Mouse (Mus musculus) forebrain, embryonic 14.5 days (tissue): ENCODE data around the gene Usp30. TPM values are rescaled to one million over a fixed set of nuclear protein-coding genes. Genes with fewer than 3 reads are reported as not detected.

ENCODE experiments used
- ATAC-seq: fragments of 200-750 bp; cut with Nextera tagmentation; 2 replicates; pipeline ENCODE4 v1.8.0; 2017; ENCODE audit warnings: mild to moderate bottlenecking, moderate library complexity
- DNase-seq: peaks from one replicate; pipeline ENCODE4 v3.0.0-alpha.2; 2015; ENCODE audit warnings: low spot score
- H3K27ac ChIP-seq: fragments of 300-500 bp; sonication (generic); 2 replicates; pipeline ENCODE4 v1.5.1; 2014; ENCODE audit warnings: low read depth, mild to moderate bottlenecking, control low read depth, low read length, moderate library complexity
- H3K27me3 ChIP-seq: fragments of 300-500 bp; sonication (generic); replicated peaks from 2 replicates; pipeline ENCODE4 v1.6.1; 2014; ENCODE audit warnings: low read length, control low read depth, mixed read lengths; ENCODE audit not compliant: control insufficient read depth, insufficient read depth
- H3K36me3 ChIP-seq: fragments of 300-500 bp; sonication (generic); 2 replicates; pipeline ENCODE4 v1.6.1; 2014; ENCODE audit warnings: low read length, control low read depth; ENCODE audit not compliant: control insufficient read depth, insufficient read depth
- H3K4me1 ChIP-seq: fragments of 300-500 bp; sonication (generic); 2 replicates; pipeline ENCODE4 v1.6.1; 2014; ENCODE audit warnings: antibody characterized with exemption, low read length, control low read depth; ENCODE audit not compliant: control insufficient read depth, insufficient read depth
- H3K4me2 ChIP-seq: fragments of 300-500 bp; sonication (generic); 2 replicates; pipeline ENCODE4 v1.6.1; 2014; ENCODE audit warnings: mild to moderate bottlenecking, control low read depth, low read length
- H3K4me3 ChIP-seq: fragments of 300-500 bp; sonication (generic); 2 replicates; pipeline ENCODE4 v1.5.1; 2014; ENCODE audit warnings: low read depth, low read length, control low read depth
- H3K9ac ChIP-seq: fragments of 300-500 bp; sonication (generic); 2 replicates; pipeline ENCODE4 v1.6.1; 2014; ENCODE audit warnings: mild to moderate bottlenecking, low read length, control low read depth, moderate library complexity
- H3K9me3 ChIP-seq: fragments of 300-500 bp; sonication (generic); replicated peaks from 2 replicates; pipeline ENCODE4 v1.6.1; 2016; ENCODE audit warnings: low read length, control low read depth, mixed read lengths; ENCODE audit not compliant: control insufficient read depth
- WGBS: fragments of 180-500 bp; shearing (Covaris S2); extraction: QIAGEN DNeasy Blood & Tissue Kit; methylation state at CpG from one replicate; pipeline ENCODE4 v1.1.7; 2014; 5-methylcytosine and 5-hydroxymethylcytosine counted together
- polyA plus RNA-seq: library from polyadenylated mRNA; unstranded; fragments of >200 nt; fragmentation: Nextera tagmentation; extraction: Ambion mirVana; gene quantifications from 2 replicates; pipeline ENCODE4 v1.2.1, GENCODE M21; 2014

Usp30 gene
- polyA plus RNA-seq, 1 experiment from 2014 or later, result 13.9 TPM

DNA sequence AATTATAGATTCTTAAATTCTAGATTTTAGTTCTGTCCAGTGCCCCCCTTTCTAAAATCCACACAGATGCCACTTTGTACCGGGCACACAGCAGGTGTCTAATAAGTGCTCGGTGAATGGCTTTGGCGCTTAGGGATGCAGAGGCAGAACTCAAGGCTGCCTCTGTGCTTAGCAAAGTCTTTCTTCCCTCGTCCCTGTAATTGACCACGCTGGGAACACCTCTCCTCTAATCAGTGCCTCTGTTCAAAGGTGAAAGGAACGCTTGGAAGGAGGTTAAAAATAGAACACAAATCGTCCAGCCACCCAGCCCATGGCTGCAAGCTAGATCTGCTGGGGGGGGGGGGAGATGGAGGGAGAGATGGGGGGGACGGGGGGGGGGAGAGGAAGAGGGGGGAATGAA is 24.8 kb upstream of the Usp30 start:
- Histone ChIP-seq H3K4me2 (no peak overlapping the region), H3K27me3 (no peaks in the 10 kb centered on the region), H3K36me3 (peaks cover 30% of the 10 kb centered on the region), H3K9ac (no peak overlapping the region), H3K9me3 (no peaks in the 10 kb centered on the region), H3K4me3 (no peak overlapping the region), H3K4me1 (no peaks in the 10 kb centered on the region), H3K27ac (no peak overlapping the region)
- ATAC-seq (no peak), DNase-seq (no peak)
- WGBS, result 5% methylated on average over 8 of the region's 8 CpGs

DNA sequence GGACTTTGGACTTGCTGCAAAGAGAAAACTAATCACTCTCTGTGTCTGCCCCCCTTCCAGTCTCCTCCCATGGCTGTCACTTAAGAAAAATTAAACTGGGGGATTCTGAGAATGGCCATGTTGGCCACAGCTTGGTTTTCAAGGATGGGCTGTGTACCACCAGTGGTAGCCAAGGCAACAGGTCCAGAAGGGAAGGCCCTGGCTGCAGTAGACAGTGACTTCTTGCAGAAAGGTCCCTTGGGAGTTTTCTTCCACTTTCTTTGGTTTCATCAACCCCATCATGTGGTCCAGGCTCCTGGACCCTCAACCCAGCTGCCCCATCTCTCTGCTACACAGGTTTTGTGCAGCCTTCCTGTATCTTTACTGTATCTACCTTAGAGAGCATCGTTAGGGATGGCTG is 24.4 kb upstream of the Usp30 start:
- Histone ChIP-seq H3K27ac (no peak overlapping the region), H3K4me3 (no peak overlapping the region), H3K9ac (no peak overlapping the region), H3K4me2 (no peak overlapping the region), H3K9me3 (no peaks in the 10 kb centered on the region), H3K4me1 (no peaks in the 10 kb centered on the region), H3K27me3 (no peaks in the 10 kb centered on the region), H3K36me3 (peaks cover 30% of the 10 kb centered on the region)
- DNase-seq (no peak), ATAC-seq (no peak)
- 54% methylated on average over 1 of the region's 1 CpGs for WGBS

DNA sequence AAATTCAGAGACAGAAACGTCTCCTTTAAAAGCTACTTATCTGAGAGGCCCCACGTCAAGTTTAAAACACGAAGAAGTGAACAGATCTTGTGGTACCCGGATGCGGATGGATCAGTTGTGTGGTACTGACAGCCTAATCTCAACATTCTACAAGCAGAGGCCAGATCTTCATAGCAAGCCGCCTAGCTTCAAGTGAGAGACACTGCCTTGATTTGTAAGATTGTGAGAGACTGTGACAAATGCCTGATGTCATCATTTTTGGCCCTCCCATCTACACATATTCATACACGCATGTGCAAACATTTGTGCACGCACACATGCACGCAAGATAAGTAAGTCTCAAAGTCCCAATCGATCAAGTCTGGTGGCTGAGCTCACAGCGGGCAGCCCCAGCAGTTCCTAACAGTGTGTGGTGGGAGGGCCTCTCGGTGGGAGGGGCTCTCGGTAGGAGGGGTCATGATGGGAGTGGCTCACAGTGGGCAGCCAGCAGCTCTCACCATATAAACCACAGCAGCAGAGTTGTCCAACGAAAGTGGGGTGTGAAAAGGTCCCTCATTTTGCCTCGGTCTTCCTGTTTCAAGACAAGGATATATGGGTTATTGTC is 23.8 kb upstream of the Usp30 start:
- H3K36me3 ChIP-seq, result peaks cover 30% of the 10 kb centered on the region
- H3K9me3 ChIP-seq, result no peaks in the 10 kb centered on the region
- H3K9ac ChIP-seq, result no peak overlapping the region
- WGBS, result 15% methylated on average over 15 of the region's 15 CpGs
- H3K4me2 ChIP-seq, result no peak overlapping the region
- DNase-seq (no peak), ATAC-seq (no peak)
- no peaks in the 10 kb centered on the region for H3K27me3 ChIP-seq
- H3K4me3 ChIP-seq, result no peak overlapping the region
- H3K27ac ChIP-seq, result no peak overlapping the region
- H3K4me1 ChIP-seq, result no peaks in the 10 kb centered on the region

DNA sequence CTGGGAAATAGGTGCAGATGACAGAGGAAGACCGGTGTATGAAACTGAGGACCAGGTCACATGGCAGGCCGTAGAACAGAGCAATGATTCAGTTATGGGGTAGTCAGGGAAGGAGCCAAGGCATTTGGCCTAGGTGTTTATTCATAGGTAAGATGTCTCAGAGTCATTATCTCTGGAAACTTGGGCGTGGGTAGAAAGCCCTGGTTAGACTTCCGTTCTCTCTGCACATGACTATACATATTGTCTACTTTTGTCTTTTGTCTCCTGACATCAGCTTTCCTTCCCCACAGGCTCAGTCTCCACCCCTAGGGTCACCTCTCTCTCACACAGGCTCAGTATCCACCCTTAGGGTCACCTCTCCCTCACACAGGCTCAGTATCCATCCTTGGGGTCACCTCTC is 21.5 kb upstream of the Usp30 start:
- H3K27ac ChIP-seq, result no peak overlapping the region
- ATAC-seq, result no peak

DNA sequence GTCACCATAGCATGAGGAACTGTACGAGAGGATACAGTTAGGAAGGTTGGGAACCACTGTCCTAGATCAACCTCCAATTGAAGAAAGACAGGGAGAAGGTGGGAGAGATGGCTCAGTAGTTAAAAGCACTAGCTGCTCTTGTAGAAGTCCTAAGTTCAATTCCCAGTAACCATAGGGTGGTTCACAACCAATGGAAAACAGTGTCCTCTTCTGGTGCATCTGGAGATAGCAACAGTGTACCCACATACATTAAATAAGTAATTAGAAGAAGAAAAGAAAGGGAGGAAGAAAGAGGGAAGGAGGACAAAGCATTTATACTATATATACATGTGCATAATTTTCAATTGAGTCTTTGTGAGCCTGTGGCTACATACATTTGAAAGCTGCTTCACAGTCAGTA is 20.1 kb upstream of the Usp30 start:
- Histone ChIP-seq H3K36me3 (peaks cover 18% of the 10 kb centered on the region), H3K4me2 (no peak overlapping the region), H3K9ac (no peak overlapping the region), H3K4me1 (no peaks in the 10 kb centered on the region), H3K9me3 (no peaks in the 10 kb centered on the region), H3K27me3 (no peaks in the 10 kb centered on the region), H3K4me3 (no peak overlapping the region), H3K27ac (no peak overlapping the region)
- 82% methylated on average over 1 of the region's 1 CpGs for WGBS
- DNase-seq (no peak), ATAC-seq (no peak)

More for the DNA sequence above, 21.5 kb upstream of the Usp30 start:
- Histone ChIP-seq H3K4me3 (no peak overlapping the region), H3K9ac (no peak overlapping the region), H3K9me3 (no peaks in the 10 kb centered on the region), H3K4me1 (no peaks in the 10 kb centered on the region), H3K27me3 (no peaks in the 10 kb centered on the region), H3K36me3 (peaks cover 18% of the 10 kb centered on the region), H3K4me2 (no peak overlapping the region)
- no peak for DNase-seq
- WGBS, result 86% methylated on average over 4 of the region's 4 CpGs

DNA sequence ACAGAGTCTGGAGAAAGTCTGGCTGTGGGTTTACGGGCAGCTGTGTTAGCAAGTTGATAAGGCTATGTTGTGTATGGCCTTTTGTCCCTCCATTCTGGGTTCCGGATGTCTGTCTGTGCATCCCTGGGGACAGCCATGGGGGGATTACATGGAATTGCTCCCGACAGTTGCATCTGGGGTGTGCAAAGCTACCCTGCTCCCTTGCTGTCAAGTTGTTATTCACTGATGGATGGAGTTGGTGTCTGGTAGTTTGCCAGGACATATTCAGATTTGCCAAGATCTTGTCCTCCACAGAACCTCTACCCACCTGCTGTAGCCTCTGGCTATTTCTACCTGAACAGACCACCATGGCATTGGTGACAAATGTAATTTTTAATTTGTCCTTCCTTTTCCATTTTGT is 19.1 kb upstream of the Usp30 start:
- Histone ChIP-seq H3K9me3 (no peaks in the 10 kb centered on the region), H3K4me1 (no peaks in the 10 kb centered on the region), H3K9ac (no peak overlapping the region), H3K27me3 (no peaks in the 10 kb centered on the region), H3K36me3 (peaks cover 18% of the 10 kb centered on the region), H3K4me2 (no peak overlapping the region), H3K27ac (no peak overlapping the region), H3K4me3 (no peak overlapping the region)
- ATAC-seq (no peak), DNase-seq (no peak)
- WGBS, result 81% methylated on average over 3 of the region's 3 CpGs

DNA sequence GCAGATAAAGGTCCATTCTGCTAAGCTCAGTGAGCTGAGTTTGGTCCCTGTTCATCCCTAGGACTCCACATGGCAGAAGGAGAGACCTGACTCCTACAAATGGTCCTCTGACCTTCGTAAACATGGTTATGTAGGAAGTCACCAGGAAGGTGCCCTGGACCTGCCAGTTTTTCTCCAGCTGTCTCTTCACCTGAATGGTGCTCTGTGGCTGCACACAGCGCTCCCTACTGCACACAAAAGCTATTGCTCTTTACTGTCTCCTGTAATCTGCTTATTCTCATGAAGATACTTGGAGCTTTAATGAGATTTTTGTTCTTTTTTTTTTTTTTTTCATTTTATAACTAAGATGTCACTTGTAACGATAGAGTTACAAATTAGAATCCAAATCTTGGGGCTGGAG is 18.7 kb upstream of the Usp30 start:
- H3K9me3 ChIP-seq, result no peaks in the 10 kb centered on the region
- 45% methylated on average over 3 of the region's 3 CpGs for WGBS
- DNase-seq (no peak), ATAC-seq (no peak)
- H3K4me1 ChIP-seq, result no peaks in the 10 kb centered on the region
- H3K27me3 ChIP-seq, result no peaks in the 10 kb centered on the region
- no peak overlapping the region for H3K27ac ChIP-seq
- H3K9ac ChIP-seq, result no peak overlapping the region
- H3K36me3 ChIP-seq, result peaks cover 18% of the 10 kb centered on the region
- H3K4me2 ChIP-seq, result no peak overlapping the region
- no peak overlapping the region for H3K4me3 ChIP-seq

DNA sequence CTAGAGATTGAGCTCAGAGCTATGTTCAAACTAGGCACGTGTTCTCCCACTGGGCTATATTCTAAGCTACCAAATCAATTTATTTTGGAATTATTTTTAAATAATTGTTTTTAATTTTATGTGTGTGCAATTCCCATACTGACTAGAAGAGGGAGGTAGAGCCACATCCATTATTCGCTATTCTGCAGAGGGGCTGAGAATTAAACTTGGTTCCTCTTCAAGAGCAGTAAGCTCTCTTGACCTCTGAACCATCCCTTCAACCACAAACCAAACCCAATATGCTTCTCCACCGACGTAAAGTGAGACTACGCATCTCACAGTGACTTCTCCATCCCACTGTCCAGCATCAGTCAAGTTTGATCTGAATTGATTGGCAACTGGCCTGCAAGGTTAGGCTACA is 18.1 kb upstream of the Usp30 start:
- DNase-seq, result no peak

DNA sequence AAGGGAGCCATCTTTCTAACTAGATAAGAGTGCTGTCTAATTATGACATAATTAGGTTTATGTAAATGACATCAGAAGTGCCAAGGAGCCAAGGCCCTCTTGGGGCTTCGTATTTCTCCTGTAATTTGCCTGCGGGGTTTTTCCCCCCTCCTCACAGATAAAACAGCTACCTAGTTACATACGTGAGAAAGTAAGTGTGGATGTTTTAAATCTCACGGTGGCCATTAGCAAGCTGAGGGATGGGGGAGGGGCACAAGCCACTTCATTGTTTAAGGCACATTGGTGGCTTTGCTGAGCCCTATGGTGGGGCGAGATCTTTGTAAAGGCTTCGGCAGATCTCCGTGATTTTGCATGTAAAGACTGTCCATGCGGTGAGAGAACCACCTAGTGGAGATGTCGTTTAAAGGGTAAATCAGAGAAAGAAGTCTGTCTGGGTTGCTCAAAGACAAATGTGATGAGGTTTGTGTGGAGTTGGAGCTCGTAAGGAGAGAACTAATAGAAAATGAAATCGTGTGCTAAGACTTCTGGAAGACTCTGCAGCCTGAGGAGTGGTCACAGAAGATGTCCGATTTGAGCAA is 16.4 kb upstream of the Usp30 start:
- H3K9ac ChIP-seq, result no peak overlapping the region
- no peak overlapping the region for H3K27ac ChIP-seq
- ATAC-seq (no peak), DNase-seq (no peak)
- H3K4me1 ChIP-seq, result no peaks in the 10 kb centered on the region
- H3K27me3 ChIP-seq, result no peaks in the 10 kb centered on the region
- H3K36me3 ChIP-seq, result peaks cover 16% of the 10 kb centered on the region; the same call in 1 of the 2 replicates
- no peak overlapping the region for H3K4me3 ChIP-seq
- no peaks in the 10 kb centered on the region for H3K9me3 ChIP-seq
- WGBS, result 49% methylated on average over 12 of the region's 12 CpGs
- no peak overlapping the region for H3K4me2 ChIP-seq

More for the DNA sequence above, 18.1 kb upstream of the Usp30 start:
- no peaks in the 10 kb centered on the region for H3K4me1 ChIP-seq
- no peak for ATAC-seq
- no peaks in the 10 kb centered on the region for H3K27me3 ChIP-seq
- H3K27ac ChIP-seq, result no peak overlapping the region
- H3K4me3 ChIP-seq, result no peak overlapping the region
- no peak overlapping the region for H3K4me2 ChIP-seq
- H3K36me3 ChIP-seq, result peaks cover 14% of the 10 kb centered on the region
- 90% methylated on average over 5 of the region's 5 CpGs for WGBS
- no peak overlapping the region for H3K9ac ChIP-seq
- no peaks in the 10 kb centered on the region for H3K9me3 ChIP-seq
